Mouse (Mus musculus): ENCODE measurements around the gene Calm1. TPM values are rescaled to one million over a fixed set of nuclear protein-coding genes. Genes with fewer than 3 reads are reported as not detected.
"Not testable (repeated sequence)": the region's sequence is repeated elsewhere in the genome, so short reads cannot be mapped to it uniquely, and the experiment has no call there.

Calm1 gene
- total and polyA plus RNA-seq, 3 experiments, result 450 to 750 (median 627) TPM

DNA sequence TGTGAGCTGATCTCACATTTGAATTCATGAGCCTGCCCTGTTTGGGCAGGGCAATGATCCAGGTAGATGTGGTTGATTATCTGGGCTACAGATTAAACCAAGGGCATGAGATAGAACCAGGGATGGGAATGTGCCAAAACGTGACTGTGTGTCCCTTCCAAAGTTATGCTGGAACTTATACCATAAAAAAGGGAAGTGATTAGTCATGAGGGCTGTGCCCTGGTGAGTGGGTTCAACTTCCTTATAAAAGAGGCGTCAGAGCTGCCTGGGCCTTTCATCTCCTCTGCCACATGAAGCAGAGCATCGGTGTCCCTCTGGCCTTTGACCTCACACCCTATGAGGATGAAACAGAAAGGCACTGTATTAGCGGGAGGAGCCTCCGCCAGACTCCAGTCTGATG, 15.3 kb upstream of the Calm1 start:
- Histone ChIP-seq H3K79me2 (replicated peaks; ENCODE audit: control insufficient read depth, extremely low read depth, insufficient read depth, poor library complexity, severe bottlenecking) (no peaks in the 10 kb centered on the region), H3K9me3 (replicated peaks; ENCODE audit: low read length) (peaks cover 9% of the 10 kb centered on the region), H3K27ac (ENCODE audit: insufficient read depth, low read depth) (no peak overlapping the region), H3K4me3 (replicated peaks in 1 of 3; ENCODE audit: low read depth in 2 of 3, low read length in 2 of 3, poor library complexity in 1 of 3) (no peak overlapping the region), H3K4me1 (ENCODE audit: control insufficient read depth in 1 of 2, insufficient read depth in 2 of 2) (peaks cover 0 to 26% of the 10 kb centered on the region in 2 experiments; a peak in 2 of 4 replicates), H3K27me3 (replicated peaks) (no peaks in the 10 kb centered on the region), H3K4me2 (ENCODE audit: insufficient read depth, low read depth, poor library complexity, severe bottlenecking) (no peak overlapping the region), H3K36me3 (replicated peaks in 1 of 2; ENCODE audit: control insufficient read depth in 1 of 2, insufficient read depth in 1 of 2, low read length in 1 of 2) (no peaks in the 10 kb centered on the region), H3K9ac (ENCODE audit: insufficient read depth, low read depth) (no peak overlapping the region)
- DNase-seq (ENCODE audit: extremely low read depth), result peak; percentile 54
- dilution Hi-C loops (cut with MboI; ENCODE audit: extremely low pct_ligation_motif_present, extremely low pct_unique_long_range_greater_than_20kb, low sequenced_read_pairs), result no loop called here
- TF ChIP-seq TBP (conservative IDR thresholded peaks at IDR 0.05; ENCODE audit: low read depth, low read length) (0 out of 2 replicates have a peak, but pooled peaks have one; percentile 33), RCOR1 (conservative IDR thresholded peaks at IDR 0.05; ENCODE audit: low read depth, low read length) (no peak), MAZ (IDR thresholded peaks at IDR 0.05; ENCODE audit: low read depth, low read length) (no peak), EP300 (IDR thresholded peaks at IDR 0.05; ENCODE audit: low read length) (peak; percentile 54; the same call in 1 of the 2 replicates), JUN (IDR thresholded peaks at IDR 0.05; ENCODE audit: insufficient read depth, low read depth, low read length) (no peak), BHLHE40 (IDR thresholded peaks at IDR 0.05; ENCODE audit: low read depth, low read length) (peak; percentile 77), POLR2AphosphoS2 (IDR thresholded peaks at IDR 0.05; ENCODE audit: low read depth, low read length) (no peak), ZNF384 (IDR thresholded peaks at IDR 0.05; ENCODE audit: low read depth, low read length) (no peak), POLR2A (IDR thresholded peaks at IDR 0.05; ENCODE audit: low read depth, low read length) (peak; percentile 35; the same call in 1 of the 2 replicates), USF1 (IDR thresholded peaks at IDR 0.05; ENCODE audit: low read depth, low read length) (no peak)
- in situ Hi-C loops (cut with MboI; ENCODE audit: low pct_ligation_motif_present, low pct_unique_long_range_greater_than_20kb, low sequenced_read_pairs), result no loop called here

DNA sequence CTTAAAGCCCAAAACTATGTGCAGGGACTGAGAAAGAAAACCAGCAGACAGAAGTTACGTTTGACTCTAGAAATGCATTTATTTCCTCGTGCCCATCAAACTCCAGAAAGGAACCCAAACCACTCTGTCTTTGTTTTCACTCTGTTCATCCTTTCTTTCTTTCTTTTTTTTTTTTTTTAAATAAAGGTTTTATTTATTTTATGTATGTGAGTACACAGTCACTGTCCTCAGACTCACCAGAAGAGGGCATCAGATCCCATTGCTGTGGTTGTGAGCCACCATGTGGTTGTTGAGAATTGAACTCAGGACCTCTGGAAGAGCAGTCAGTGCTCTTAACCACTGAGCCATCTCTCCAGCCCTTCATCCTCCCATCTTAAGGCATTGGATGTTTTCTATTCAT, 14.3 kb upstream of the Calm1 start:
- dilution Hi-C loops (cut with MboI; ENCODE audit: extremely low pct_ligation_motif_present, extremely low pct_unique_long_range_greater_than_20kb, low sequenced_read_pairs); H3K4me3 ChIP-seq (replicated peaks in 1 of 3; ENCODE audit: low read depth in 2 of 3, low read length in 2 of 3, poor library complexity in 1 of 3); H3K9me3 ChIP-seq (replicated peaks; ENCODE audit: low read length); H3K79me2 ChIP-seq (replicated peaks; ENCODE audit: control insufficient read depth, extremely low read depth, insufficient read depth, poor library complexity, severe bottlenecking); H3K9ac ChIP-seq (ENCODE audit: insufficient read depth, low read depth); in situ Hi-C loops (cut with MboI; ENCODE audit: low pct_ligation_motif_present, low pct_unique_long_range_greater_than_20kb, low sequenced_read_pairs); H3K4me2 ChIP-seq (ENCODE audit: insufficient read depth, low read depth, poor library complexity, severe bottlenecking); H3K27me3 ChIP-seq (replicated peaks); H3K36me3 ChIP-seq (replicated peaks in 1 of 2; ENCODE audit: control insufficient read depth in 1 of 2, insufficient read depth in 1 of 2, low read length in 1 of 2); DNase-seq (ENCODE audit: extremely low read depth); H3K27ac ChIP-seq (ENCODE audit: insufficient read depth, low read depth): not testable (repeated sequence)
- peaks cover 0 to 22% of the 10 kb centered on the region in 2 experiments; a peak in 2 of 4 replicates for H3K4me1 ChIP-seq (ENCODE audit: control insufficient read depth in 1 of 2, insufficient read depth in 2 of 2)
- TF ChIP-seq CTCF (conservative IDR thresholded peaks at IDR 0.05 in 1 of 2, IDR thresholded peaks at IDR 0.05 in 1 of 2; ENCODE audit: low read depth in 2 of 2, low read length in 2 of 2) (peak in 1 of 2 experiments; percentile 43; a peak in 2 of 4 replicates), RAD21 (IDR thresholded peaks at IDR 0.05; ENCODE audit: low read depth, low read length) (peak; percentile 6), SMC3 (IDR thresholded peaks at IDR 0.05; ENCODE audit: low read depth, low read length) (peak; percentile 2; the same call in 1 of the 2 replicates), MYC (IDR thresholded peaks at IDR 0.05; ENCODE audit: low read depth, low read length) (0 out of 2 replicates have a peak, but pooled peaks have one; percentile 24), ZNF384 (IDR thresholded peaks at IDR 0.05; ENCODE audit: low read depth, low read length) (peak; percentile 51)

DNA sequence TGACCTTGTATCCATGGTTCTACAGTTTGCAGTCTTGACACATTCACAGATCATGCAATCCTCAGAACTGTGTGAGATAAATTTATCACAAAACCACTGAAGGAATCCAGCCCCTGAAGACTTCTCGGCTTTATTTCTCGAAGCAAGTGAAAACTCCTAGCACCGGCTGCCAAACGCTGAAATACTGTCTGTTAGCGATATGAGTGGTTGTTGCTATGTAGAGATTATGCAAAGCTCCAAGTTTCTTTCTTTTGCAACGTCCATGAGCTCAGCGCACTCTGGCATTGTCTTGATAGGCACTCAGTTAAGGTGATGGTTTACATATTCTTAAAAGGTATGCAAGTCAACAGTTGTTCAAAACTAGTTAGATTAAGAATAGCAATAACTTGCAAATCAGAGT, 13.3 kb upstream of the Calm1 start:
- DNase-seq (ENCODE audit: extremely low read depth), result no peak
- no peak overlapping the region for H3K4me3 ChIP-seq (replicated peaks in 1 of 3; ENCODE audit: low read depth in 2 of 3, low read length in 2 of 3, poor library complexity in 1 of 3)
- no peaks in the 10 kb centered on the region for H3K79me2 ChIP-seq (replicated peaks; ENCODE audit: control insufficient read depth, extremely low read depth, insufficient read depth, poor library complexity, severe bottlenecking)
- peak overlapping the region; percentile 17; the same call in 1 of the 2 replicates for H3K4me2 ChIP-seq (ENCODE audit: insufficient read depth, low read depth, poor library complexity, severe bottlenecking)
- TF ChIP-seq MXI1 (IDR thresholded peaks at IDR 0.05; ENCODE audit: low read depth, low read length) (no peak), KAT2A (IDR thresholded peaks at IDR 0.05; ENCODE audit: insufficient replicate concordance, low read length) (no peak)
- H3K9me3 ChIP-seq (replicated peaks; ENCODE audit: low read length), result peaks cover 9% of the 10 kb centered on the region
- in situ Hi-C loops (cut with MboI; ENCODE audit: low pct_ligation_motif_present, low pct_unique_long_range_greater_than_20kb, low sequenced_read_pairs), result no loop called here
- H3K9ac ChIP-seq (ENCODE audit: insufficient read depth, low read depth), result no peak overlapping the region
- H3K36me3 ChIP-seq (replicated peaks in 1 of 2; ENCODE audit: control insufficient read depth in 1 of 2, insufficient read depth in 1 of 2, low read length in 1 of 2), result no peaks in the 10 kb centered on the region
- dilution Hi-C loops (cut with MboI; ENCODE audit: extremely low pct_ligation_motif_present, extremely low pct_unique_long_range_greater_than_20kb, low sequenced_read_pairs), result no loop called here
- H3K27me3 ChIP-seq (replicated peaks), result no peaks in the 10 kb centered on the region
- H3K4me1 ChIP-seq (ENCODE audit: control insufficient read depth in 1 of 2, insufficient read depth in 2 of 2), result peaks cover 0 to 22% of the 10 kb centered on the region in 2 experiments; a peak in 2 of 4 replicates
- no peak overlapping the region for H3K27ac ChIP-seq (ENCODE audit: insufficient read depth, low read depth)
